Comparison of ENCODE assay signal across 20 mouse cellular contexts in genomic region chr12:5269061-5269460, GRCm38 (mm10).
A peak's percentile ranks its signal among the peaks of the same experiment; 100 is the strongest.
DNase-seq lines count a peak whose midpoint lies in the region; ATAC-seq and TF ChIP-seq lines count a peak whose summit lies in the region.
"Had no signal": no experiment of that assay in that cellular context is flagged by ENCODE, and none has a peak within 500 bp of the region (broad histone marks: within the 10 kb centered on the region; RNA-seq: fewer than 3 reads in every experiment).

No protein-coding gene starts in this region.

- WGBS in heart, embryonic 10.5 days, result 80% methylated on average over 7 of the region's 7 CpGs
- WGBS in lung, embryonic 16.5 days, result 78% methylated on average over 7 of the region's 7 CpGs
- 75% methylated on average over 7 of the region's 7 CpGs for WGBS in embryonic facial prominence, embryonic 10.5 days

- no peaks in the 10 kb centered on the region for H3K36me3 ChIP-seq in heart, embryonic 10.5 days
- no peaks in the 10 kb centered on the region for H3K36me3 ChIP-seq in lung, embryonic 16.5 days (ENCODE audit: control insufficient read depth, insufficient read depth, low read length)
- 0 out of 2 replicates have a peak, but pooled peaks cover 3% of the 10 kb centered on the region for H3K36me3 ChIP-seq in embryonic facial prominence, embryonic 10.5 days (replicated peaks)
- H3K36me3 ChIP-seq: heart, embryonic 15.5 days; limb, embryonic 13.5 days; liver, embryonic 12.5 days; neural tube, embryonic 15.5 days had no signal

- H3K9me3 ChIP-seq in heart, embryonic 10.5 days, result no peaks in the 10 kb centered on the region
- H3K9me3 ChIP-seq in lung, embryonic 16.5 days (ENCODE audit: control insufficient read depth, low read length), result no peaks in the 10 kb centered on the region
- 0 out of 2 replicates have a peak, but pooled peaks cover 3% of the 10 kb centered on the region for H3K9me3 ChIP-seq in embryonic facial prominence, embryonic 10.5 days
- H3K9me3 ChIP-seq: heart, embryonic 15.5 days; liver, embryonic 12.5 days; neural tube, embryonic 15.5 days had no signal

- no peak overlapping the region for H3K27ac ChIP-seq in heart, embryonic 10.5 days
- peak overlapping the region; percentile 34; the same call in 1 of the 2 replicates for H3K27ac ChIP-seq in lung, embryonic 16.5 days (ENCODE audit: low read length)
- peak overlapping the region; percentile 58; the same call in 1 of the 2 replicates for H3K27ac ChIP-seq in embryonic facial prominence, embryonic 10.5 days (replicated peaks)
- H3K27ac ChIP-seq: kidney, postnatal 0 days; liver, embryonic 12.5 days had no signal

- no peak for TF ChIP-seq POLR2A in brain, embryonic 14.5 days (IDR thresholded peaks at IDR 0.05; ENCODE audit: borderline replicate concordance, extremely low read depth, insufficient read depth, insufficient read length, poor library complexity, severe bottlenecking)

- H3K4me2 ChIP-seq in lung, embryonic 16.5 days (ENCODE audit: low read depth, low read length), result no peak overlapping the region
- H3K4me2 ChIP-seq: heart, embryonic 15.5 days; liver, embryonic 12.5 days; neural tube, embryonic 15.5 days had no signal

- no peak for TF ChIP-seq CTCF in brain, embryonic 14.5 days (IDR thresholded peaks at IDR 0.05; ENCODE audit: borderline replicate concordance, extremely low read depth, insufficient read depth, insufficient read length)

- ATAC-seq in lung, embryonic 16.5 days (ENCODE audit: low read depth), result no peak
- ATAC-seq: activated CD4-positive, CD25-positive, alpha-beta regulatory T cell, adult 4 months; liver, embryonic 12.5 days had no signal

- no peak overlapping the region for H3K9ac ChIP-seq in lung, embryonic 16.5 days (ENCODE audit: low read length)
- H3K9ac ChIP-seq: heart, embryonic 15.5 days; limb, embryonic 13.5 days; liver, embryonic 12.5 days had no signal

- intact Hi-C loops in heart, postnatal 36 days (cut with DNase I), result no loop called here

- no peak overlapping the region for H3K4me3 ChIP-seq in heart, embryonic 10.5 days
- no peak overlapping the region for H3K4me3 ChIP-seq in lung, embryonic 16.5 days (ENCODE audit: low read length)
- no peak overlapping the region for H3K4me3 ChIP-seq in embryonic facial prominence, embryonic 10.5 days
- H3K4me3 ChIP-seq: heart, embryonic 15.5 days; limb, embryonic 13.5 days; liver, embryonic 12.5 days; neural tube, embryonic 15.5 days had no signal

- peak; percentile 90 for DNase-seq in heart, adult 11 months
- DNase-seq in heart, embryonic 10.5 days (ENCODE audit: low spot score), result no peak
- no peak for DNase-seq in lung, postnatal 36 days
- DNase-seq in brain, embryonic 14.5 days (ENCODE audit: low read depth), result peak; percentile 53
- no peak for DNase-seq in embryonic facial prominence, embryonic 10.5 days (ENCODE audit: low spot score)
- DNase-seq in heart, postnatal 36 days, result no peak
- DNase-seq: adrenal gland, postnatal 14 days; cerebellum, adult 9-10 months; gastrocnemius, postnatal 36 days; kidney, adult 2 months; lung, adult 18-20 months; lung, postnatal 14 days; right cerebral cortex, postnatal 14 days had no signal

- H3K27me3 ChIP-seq in heart, embryonic 10.5 days (ENCODE audit: insufficient read depth, poor library complexity, severe bottlenecking), result no peaks in the 10 kb centered on the region
- H3K27me3 ChIP-seq in lung, embryonic 16.5 days (ENCODE audit: control insufficient read depth, insufficient read depth, low read depth, low read length), result no peaks in the 10 kb centered on the region
- no peaks in the 10 kb centered on the region for H3K27me3 ChIP-seq in embryonic facial prominence, embryonic 10.5 days (replicated peaks; ENCODE audit: low read depth, poor library complexity, severe bottlenecking)
- H3K27me3 ChIP-seq: heart, embryonic 15.5 days; limb, embryonic 13.5 days; liver, embryonic 12.5 days; neural tube, embryonic 15.5 days had no signal

- peaks cover 23% of the 10 kb centered on the region for H3K4me1 ChIP-seq in heart, embryonic 10.5 days
- H3K4me1 ChIP-seq in lung, embryonic 16.5 days (replicated peaks; ENCODE audit: control insufficient read depth, insufficient read depth, low read length), result peaks cover 14% of the 10 kb centered on the region
- H3K4me1 ChIP-seq in embryonic facial prominence, embryonic 10.5 days, result peaks cover 42% of the 10 kb centered on the region

Comparison
In these comparisons a context has a peak if more than half of its experiments do, and no peak if none do; other contexts are left out.
1. DNase-seq: peak in heart, adult 11 months (single experiment) and brain, embryonic 14.5 days (single experiment); none in heart, embryonic 10.5 days (single experiment), lung, postnatal 36 days (single experiment), embryonic facial prominence, embryonic 10.5 days (single experiment) and heart, postnatal 36 days (0 of 2).